Mouse (Mus musculus): ENCODE results near the gene Snrnp40.

DNA sequence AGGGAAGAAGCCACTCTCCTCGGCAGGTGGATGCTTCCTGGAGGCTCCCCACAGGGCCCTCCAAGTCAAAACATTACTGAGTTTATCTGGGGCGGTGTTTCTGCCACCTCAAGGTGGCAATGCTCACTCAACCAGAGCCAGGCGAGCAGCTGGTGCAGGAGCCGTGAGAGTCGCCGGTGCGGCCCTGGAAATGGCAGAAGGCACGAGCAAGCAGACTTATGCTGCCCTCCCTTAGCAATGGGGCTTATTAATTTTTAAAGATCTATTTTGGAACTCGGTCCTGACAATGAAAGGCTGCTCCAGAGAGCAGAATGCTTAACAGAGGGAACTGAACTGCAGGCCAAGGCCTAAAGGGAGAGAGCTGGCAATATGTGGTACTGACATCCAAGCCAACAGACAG lies 32.6 kb upstream of the Snrnp40 start:
- no peak for TF ChIP-seq CTCF (conservative IDR thresholded peaks at IDR 0.05; ENCODE audit: insufficient read depth, insufficient read length, low read depth, low read length)
- TF ChIP-seq POLR2A (IDR thresholded peaks at IDR 0.05; ENCODE audit: low read depth, low read length): no peak

All from kidney, adult 2 months (tissue).